Mouse (Mus musculus) left cerebral cortex, postnatal 14 days (tissue): ENCODE measurements at regions not wholly inside any gene's neighbourhood (a gene's known extent, or its start where the extent isn't known, plus 50 kb on each side); places are given as distances from the start of the nearest gene placed in this dataset.

ENCODE experiments used
- DNase-seq, 2 experiments: peaks; one replicate each; pipeline ENCODE4 v3.0.0; 2021 to 2022; ENCODE audit warnings: low spot score in 2 of 2, mixed read lengths in 1 of 2
- intact Hi-C: fragments of 180-260 bp; cut with DNase I; formaldehyde crosslinking; loops from one replicate; pipeline ENCODE4 v1.15.1; 2025

DNA sequence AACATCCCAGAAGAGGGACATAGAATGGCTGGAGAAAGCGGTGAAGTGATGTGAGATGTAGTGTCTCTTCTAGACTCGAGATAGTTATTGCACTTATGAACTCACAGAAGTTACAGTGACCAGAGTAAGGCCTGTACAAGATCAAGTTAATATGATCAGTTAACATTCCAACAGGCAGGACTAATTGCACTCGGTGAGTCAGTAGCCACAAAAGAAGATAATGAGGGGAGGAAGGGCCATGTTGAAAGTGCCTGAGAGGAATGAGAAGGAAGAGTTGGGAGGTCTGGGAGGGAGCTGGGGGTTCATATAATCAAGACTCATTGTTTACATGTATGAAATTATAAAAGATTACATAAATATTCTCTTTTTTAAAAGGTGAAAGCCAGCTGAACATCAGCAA is 602.3 kb downstream of the Insc start:
- DNase-seq: no peak
- intact Hi-C loops: no loop called here

DNA sequence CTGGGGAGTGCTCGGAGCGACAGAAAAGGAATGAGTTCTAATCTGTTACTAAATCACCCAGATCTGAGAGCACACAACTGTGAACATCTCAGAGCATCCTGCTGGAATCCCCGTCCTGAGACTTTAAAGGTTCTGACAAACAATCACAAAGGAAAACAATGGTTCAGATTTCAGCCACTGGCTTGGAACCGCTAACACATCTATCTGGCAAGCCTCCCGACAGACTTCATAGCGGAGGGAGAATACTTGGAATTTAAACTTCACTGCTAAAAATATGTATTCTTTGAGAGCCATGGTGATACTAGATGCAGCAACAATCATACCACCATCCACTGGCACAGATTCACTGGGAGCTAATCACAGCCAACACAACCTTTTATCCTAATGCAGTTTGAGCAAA is 615.2 kb downstream of the Insc start:
- intact Hi-C loops: no loop called here
- DNase-seq: peak in 1 of 2 experiments; percentile 7

DNA sequence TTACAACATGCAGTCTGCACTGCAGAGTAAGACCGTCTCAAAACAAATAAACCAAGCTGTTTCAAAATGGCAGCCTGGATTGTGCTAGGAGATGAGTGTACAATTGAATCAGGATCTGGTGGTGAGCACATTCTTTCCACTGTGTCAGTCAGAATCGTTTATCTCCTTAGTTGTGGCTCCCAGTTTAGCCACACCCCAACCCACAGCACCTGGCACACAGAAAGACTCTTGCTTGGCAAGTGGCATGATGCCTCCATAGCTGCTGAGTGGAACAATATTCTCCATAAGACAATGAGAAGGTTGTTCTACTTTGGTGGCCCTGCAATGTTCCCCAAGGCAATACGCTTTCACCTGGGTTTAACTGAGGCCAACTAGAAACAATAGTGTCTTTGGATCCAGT is 616.6 kb downstream of the Insc start:
- no peak for DNase-seq
- intact Hi-C loops: no loop called here

DNA sequence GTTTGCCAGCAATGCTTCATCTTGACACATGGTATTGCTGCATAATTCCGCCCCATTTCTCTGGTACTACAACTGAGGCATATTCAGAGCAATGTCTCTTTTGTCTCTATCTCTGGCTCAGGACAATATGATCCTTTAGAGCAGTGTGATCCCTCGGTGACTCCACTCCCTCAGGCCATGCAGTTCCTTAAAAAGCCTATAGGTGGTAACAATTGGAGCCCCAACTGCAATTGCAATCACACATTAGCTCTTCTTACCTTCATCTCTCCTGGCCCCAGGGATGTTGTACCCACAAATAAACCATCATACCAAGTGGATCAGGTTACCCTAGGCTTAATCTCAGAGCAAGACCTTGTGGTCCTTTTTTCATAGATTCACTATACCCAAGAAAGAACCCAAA is 618.6 kb downstream of the Insc start:
- intact Hi-C loops: no loop called here
- DNase-seq: no peak

DNA sequence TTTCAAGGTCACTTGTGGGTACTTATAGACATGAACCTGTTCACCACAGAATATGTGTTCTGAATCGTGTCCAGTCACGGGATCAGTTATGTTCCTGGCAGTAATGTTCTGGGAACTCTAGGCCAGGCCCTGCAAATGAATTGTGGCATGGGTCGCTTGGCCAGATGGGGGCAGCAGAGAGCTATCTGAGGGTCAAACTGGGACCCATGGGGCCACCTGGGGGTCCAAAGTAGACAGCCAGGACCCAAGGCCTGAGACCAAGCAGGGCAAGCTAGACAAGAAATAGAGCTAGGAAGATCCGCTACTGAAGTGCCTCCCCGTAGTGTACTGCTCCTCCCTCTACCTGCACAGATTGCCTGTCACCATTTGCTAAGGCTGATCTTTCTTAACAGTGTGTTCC is 623.4 kb downstream of the Insc start:
- DNase-seq: peak; percentile 23 to 45
- intact Hi-C loops: loop anchor here (5.0 kb wide), 1 partner anchor 665 kb away; no protein-coding TSS in a partner anchor

DNA sequence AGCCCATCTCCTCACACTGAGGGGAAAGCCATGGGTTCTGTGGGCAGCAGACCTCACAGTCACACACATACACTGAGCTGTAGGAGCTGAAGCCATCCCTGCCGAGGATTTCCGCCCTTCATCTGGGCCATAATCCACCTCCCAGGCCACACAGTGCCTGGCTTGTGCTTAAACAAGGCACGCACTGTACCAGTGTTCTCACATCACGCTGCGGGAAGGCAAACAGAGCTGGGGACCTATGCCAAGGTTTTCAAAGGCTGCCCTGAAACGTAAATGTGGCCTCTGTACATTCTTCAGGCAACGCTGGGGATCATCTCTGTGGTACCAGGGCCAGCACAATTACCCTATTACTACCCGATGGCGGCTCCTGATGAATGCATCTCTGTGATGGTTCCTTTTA is 627.6 kb downstream of the Insc start:
- peak; percentile 10 to 23 for DNase-seq
- intact Hi-C loops: no loop called here

DNA sequence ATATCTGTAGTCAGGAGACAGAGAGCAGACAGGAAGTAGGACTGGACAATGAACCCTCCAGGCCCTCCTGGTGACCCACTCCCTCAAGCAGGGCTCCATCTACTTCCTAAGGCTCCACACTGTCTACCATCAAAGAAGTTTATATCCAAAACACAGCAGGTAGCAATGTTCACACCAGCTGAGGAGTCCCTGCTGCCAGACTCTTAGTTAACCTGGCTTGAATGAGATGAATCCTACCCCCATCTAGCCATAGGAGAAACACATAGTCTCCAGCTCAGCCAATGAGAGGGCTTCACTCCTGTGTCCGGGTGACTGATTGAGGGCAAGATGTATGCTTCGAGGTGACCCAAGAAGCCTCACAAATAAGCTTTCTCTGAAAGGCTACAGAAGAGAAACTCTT is 629.4 kb downstream of the Insc start:
- DNase-seq: no peak
- intact Hi-C loops: no loop called here

DNA sequence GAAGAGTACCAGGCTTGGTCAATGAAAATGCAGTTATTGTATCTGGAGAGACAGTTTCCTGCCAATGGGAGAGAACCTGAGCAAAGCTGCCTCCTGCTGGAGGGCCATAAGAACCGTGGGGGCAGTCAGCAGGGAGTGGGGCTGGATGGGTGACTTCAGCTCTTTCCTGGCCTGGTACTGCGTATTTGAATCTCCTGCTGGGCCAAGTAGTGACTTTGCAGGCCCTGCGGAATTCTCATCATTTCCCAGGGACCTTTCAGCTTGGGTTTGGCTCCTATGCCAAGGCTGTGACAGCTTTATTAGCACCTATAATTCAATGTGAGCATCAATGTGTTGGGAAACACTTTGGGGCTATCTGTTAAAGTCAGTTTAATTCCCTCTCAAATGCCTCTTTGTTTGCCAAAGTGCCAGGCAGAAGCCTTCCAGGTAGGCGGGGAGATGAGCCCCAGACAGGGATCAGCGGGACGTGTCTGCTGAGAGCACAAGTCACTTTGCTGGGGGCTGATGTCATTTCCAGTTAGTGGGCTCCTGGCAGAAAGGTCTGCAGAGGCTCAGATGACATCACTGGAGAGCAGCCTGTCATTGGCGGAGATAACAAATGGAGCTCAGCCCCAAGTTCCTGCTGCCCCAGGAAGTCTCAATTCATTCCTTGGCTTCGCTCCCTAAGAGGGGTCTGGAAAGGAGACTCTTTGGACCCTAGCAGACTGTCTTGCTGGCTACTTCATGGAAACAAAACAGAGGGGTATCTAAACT is 630.5 kb downstream of the Insc start:
- intact Hi-C loops: no loop called here
- DNase-seq: no peak

DNA sequence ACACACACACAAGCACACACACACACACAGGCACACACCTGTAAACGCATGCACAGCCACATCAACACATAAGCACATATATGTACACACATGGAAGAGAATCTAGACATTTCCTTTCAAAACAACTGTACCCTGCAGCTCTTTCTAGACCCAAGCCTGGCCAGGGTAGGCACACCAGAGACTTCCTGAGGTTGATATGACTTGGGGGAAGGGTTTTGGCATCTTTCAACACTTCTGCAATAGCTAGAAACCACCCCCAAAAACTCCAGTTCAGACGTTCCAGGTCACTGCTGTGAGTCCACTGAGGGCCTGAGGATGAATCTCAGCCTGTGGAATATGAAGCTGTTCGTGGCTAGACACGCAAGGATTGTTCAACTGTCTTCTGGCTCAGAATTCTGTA is 632.6 kb downstream of the Insc start:
- intact Hi-C loops: no loop called here
- DNase-seq: no peak

DNA sequence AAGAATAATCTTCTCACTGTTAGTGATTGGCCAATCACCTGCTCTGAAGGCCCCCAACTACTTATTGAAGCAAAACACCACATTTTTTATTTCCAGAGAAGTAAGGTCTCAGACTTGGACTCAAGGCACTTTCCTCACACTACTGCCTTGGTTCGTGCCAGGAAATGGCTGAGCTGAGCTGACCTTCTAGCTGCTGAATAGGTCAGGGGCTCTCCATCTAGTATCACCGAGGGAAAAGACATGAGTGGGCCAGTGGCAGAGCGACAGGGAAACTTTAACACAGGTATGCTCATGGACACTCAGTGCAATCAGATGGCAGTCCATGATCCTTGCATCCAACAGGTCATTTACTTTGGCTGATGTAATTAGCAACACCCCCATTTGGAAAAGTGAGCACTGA is 635.3 kb downstream of the Insc start:
- intact Hi-C loops: no loop called here
- no peak for DNase-seq

DNA sequence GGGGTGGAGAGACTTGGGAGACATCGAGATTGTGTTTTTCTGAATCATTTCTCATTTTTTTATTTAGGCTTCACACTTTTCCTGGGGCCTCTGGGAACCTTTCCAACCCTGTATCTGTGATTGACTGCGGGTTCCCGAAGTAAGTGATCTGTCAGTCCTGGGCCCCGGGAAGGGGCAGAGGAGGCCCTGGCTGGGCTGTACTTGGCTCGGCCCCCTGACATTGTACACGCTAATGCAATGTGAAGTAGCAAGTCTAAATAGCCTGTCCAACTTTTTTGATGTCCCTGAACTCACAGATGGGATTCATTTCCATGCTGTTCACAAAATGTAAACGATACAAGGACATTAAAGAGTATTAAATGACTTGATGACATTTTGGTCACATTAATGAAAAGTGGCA is 636.1 kb downstream of the Insc start:
- intact Hi-C loops: no loop called here
- no peak for DNase-seq

DNA sequence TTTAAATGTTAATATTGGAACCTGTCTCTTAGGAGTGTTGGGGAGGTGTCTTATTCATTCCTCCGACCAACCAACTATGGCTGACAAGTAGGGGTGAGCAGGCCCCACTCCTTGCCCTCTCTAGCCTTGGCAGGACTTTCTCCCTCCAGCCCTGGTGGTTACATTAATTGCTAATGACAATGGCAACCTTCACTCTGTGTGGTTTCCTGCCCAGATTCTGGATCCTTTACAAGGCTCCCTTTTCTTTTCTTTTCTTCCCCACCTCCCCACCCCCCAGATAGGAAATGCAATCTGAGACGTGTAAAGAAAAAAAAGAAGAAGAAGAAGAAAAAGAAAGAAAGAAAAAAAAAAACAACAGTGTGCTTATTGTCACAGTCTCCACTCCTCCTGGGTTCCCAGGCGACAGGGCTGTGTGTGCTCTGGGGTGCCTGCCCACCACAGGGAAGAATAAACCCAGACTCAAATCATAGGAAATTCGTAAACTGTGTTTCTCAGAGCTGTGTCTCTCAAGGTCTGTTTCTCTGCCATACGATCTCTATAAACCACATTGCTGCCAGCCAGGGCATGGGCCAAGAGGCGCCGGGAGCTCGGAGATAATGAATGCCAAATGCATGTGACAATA is 637.6 kb downstream of the Insc start:
- no peak for DNase-seq
- intact Hi-C loops: no loop called here

DNA sequence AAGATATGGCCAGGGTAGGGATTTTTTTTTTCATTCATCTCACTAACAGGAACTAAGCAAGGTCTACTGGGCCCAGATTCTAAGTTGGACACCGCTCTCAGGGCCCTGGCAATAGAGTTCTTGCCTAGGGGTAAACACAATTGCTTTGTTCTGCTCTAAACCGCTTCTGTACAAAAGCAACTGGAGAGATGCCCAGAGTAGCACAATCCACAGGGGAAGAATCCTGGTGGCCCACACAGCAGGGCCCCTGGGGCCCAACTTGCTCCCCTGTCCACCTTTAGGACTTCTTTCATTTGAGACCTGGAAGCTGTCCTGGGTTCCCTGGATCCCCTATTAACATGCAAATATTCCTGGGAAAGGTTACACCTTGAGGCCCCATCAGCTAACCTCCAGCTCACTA is 639.4 kb downstream of the Insc start:
- DNase-seq: no peak
- intact Hi-C loops: no loop called here

DNA sequence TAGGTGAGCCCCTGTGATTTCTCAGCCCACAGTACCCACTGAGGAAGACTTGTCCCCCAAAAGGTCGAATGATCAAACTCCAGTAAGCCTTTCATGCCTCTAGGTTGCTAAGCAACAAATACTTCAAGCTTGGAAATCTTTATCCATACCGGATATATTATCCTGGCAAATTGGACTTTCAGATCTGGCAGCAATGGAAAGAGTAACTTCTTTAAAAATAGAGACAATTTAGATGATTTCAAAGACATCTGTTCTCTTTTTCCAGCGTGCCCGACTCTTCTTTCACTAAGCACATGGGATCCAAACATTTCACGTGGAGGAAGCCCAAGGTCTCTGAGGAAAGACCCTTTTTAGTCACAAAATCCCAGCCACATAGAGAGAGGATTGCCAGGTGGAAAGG is 645.4 kb downstream of the Insc start:
- intact Hi-C loops: no loop called here
- DNase-seq: peak in 1 of 2 experiments; percentile 33

DNA sequence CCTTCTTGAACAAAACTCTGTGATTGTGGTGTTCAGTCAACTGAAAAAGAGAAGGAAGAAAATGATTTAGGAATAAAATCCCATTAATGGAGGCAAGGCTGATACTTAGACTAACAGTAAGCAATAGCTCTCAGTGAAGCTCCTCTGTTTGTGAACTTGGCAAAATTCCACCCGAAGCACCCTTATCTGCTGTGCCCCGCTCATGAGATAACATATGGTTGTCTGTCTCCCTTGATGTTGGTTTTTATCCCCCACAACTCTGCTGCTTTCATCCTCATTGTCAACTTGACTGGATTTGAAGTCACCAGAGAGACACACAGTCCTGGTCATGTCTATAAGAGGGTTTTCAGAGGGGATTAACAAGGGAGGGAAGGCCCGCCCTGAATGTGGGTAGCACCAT is 646.1 kb downstream of the Sox6 start:
- DNase-seq: no peak
- intact Hi-C loops: no loop called here

DNA sequence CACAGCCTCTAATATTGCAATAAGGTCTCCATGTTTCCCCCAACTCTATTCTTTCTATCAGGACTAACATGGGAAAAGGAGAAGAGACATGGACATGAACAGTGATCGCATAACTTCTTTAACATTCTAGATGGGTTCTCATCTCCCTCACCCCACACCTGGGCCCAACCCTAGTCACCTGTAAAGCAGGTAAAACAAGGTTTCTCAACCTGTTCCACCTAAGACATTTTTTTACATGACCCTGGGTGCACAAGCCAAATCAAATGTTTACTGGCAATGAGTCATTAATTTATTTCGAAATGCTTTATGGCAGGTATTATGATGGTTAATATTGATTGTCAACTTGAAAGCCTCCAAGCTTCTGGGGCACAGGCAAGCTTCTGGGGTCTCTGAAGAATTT is 640.4 kb downstream of the Sox6 start:
- no peak for DNase-seq
- intact Hi-C loops: no loop called here

DNA sequence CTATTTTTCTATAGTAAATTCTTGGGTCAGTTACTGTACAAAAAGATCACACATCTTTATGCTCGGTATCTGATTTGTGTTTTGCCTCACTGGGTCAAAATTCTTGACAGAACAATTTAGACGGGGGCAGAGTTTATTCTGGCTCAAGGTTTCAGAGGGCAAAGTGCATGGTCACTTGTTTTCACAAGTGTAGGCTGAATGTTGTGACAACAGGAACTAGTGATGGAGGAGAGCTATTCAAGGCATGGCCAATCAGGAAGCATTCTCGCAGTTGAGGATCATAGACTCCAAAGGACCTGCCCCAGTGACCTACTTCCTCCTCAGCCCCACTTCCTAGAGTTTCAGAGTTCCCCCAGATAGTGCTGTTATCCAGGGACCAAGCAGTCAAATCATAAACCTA is 639.1 kb downstream of the Sox6 start:
- intact Hi-C loops: no loop called here

DNA sequence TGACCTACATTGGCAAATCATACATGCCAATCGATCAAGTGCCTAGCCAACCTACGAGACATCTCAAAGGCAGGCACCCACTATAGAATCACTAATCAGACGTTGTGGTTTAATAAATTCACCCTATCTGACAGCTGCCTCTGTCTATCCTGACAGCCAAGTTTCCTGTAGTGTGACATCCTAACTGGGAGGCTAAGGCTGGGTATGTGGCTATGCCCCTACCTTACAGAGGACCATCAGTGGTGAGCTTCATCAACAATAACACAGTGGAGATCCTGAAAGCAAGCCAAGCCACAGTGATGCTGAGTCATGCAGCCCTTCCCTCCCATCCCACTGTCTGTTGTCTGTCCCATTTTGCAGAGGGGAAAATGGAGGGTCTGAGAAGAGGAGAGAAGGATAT is 630.7 kb downstream of the Sox6 start:
- no peak for DNase-seq
- intact Hi-C loops: no loop called here

More for the DNA sequence above, 639.1 kb downstream of the Sox6 start:
- DNase-seq: no peak

DNA sequence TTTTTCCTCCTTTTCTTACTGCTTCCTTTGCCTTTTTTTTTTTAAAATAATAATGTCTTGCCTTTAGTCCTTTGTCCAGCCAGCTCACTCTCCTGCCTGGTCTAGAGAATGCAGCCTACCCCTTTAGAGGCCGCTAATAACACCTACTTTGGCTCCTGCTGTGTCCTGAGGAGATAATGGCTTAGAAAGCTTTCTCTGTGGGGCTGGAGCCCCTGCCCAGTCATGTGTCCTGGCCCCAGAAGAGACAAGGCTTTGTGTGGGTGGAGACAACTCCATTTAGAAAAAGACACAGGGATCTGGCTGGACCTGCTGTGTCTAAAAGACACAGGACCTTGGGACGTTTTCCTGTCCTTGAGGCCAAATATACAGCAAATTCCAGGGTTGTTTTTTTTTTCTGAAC is 629.7 kb downstream of the Sox6 start:
- intact Hi-C loops: no loop called here
- no peak for DNase-seq

DNA sequence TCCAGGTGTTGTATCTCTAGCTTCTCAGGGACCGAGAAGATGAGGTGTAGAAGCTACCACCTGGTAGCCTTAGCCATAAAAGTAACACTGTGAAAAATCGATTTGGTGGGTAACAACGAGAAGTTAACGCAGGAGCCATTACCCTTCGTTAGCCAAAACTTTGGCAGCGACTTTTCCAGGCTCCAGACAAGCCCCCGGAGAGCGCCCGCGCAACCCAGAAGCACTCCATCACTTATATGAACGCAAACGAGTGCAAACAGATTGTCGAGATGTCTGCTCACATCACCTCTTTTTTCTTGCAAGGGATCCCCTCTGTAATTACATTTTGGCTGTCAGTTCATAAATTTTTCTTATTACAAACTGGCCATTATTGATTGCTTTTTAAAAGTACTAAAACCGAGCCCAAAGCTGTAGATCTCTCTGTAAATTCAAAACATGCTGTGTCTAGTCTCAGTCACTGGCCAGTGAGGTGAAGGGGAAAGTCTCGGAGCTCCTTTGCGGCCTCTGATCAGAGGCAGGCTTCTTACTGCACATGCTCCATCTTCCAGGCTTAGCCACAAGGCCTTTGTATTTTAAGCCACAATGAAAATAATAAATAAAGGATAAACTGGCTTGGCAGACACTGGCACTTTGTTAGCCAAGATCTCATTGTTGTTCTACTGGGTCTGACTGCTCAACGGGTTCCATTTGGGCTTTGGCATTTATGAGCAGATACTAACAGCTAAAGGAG is 627.9 kb downstream of the Sox6 start:
- intact Hi-C loops: no loop called here

DNA sequence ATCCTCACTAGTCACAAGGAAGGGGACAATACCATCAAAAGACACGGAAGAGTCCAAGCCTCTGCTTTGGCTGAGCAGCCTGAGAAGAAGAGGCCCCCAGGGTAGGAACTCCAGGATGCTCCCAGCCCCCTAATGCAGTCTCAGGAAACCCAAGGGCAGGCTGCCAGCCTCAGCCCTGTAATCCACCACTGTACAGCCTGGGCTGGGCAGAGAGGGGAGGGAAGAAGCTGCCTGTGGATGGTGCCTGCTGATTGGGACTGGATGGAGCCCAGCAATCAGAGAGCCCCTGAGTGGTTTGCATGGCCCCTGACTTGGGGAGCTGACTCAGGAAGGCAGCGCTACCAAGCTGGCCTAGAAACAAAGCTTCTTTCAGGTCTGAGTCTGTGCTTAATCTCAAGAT is 627.1 kb downstream of the Sox6 start:
- no peak for DNase-seq
- intact Hi-C loops: no loop called here

More for the DNA sequence above, 627.9 kb downstream of the Sox6 start:
- no peak for DNase-seq
